Mouse (Mus musculus): ENCODE measurements at regions not wholly inside any gene's neighbourhood (a gene's known extent, or its start where the extent isn't known, plus 50 kb on each side); places are given as distances from the start of the nearest gene placed in this dataset.

DNA sequence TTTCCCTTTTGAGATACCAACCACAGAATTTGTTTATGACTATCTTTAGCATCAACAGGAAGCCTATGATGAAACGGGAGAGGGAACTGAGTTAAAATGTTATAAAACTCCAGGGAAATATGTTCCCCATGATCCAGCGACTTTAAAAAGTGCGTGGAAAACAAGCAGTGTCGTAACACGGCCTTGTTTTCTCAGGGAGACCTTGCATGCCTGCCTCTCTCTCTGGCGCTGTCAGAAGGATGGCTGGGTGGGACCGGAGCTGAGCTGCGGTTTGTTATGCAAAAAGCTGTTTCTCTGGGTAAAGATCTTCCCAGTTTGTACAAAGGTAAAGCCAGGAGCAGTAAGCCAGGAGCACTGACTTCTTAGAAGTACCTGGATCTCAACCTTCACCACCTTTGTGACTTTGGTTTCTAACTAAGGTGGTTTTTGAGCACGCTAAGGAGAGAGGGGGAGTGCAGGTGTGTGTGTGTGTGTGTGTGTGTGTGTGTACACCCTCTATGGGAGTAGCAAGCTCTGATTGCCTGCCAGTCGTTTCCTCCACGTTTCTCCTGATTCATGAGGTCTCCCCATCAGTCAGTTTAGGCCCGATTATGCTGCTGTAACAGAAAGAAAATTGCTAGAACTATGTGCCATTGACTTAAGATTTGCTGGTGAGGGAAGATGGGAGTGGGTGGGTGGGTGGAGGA, 107.3 kb upstream of the Rap1b start:
- no peak overlapping the region for H3K9ac ChIP-seq (ENCODE audit: low read length)
- H3K4me1 ChIP-seq (ENCODE audit: control insufficient read depth, insufficient read depth, low read length): 0 out of 2 replicates have a peak, but pooled peaks cover 3% of the 10 kb centered on the region
- H3K27ac ChIP-seq (ENCODE audit: low read length): no peak overlapping the region
- no peak overlapping the region for H3K4me3 ChIP-seq (replicated peaks; ENCODE audit: low read length)
- H3K36me3 ChIP-seq (ENCODE audit: control insufficient read depth, insufficient read depth, low read length): no peaks in the 10 kb centered on the region
- H3K4me2 ChIP-seq (ENCODE audit: low read depth, low read length): no peak overlapping the region
- H3K9me3 ChIP-seq (replicated peaks; ENCODE audit: control insufficient read depth, low read length): no peaks in the 10 kb centered on the region
- WGBS: 30% methylated on average over 12 of the region's 12 CpGs
- no peak for ATAC-seq (ENCODE audit: insufficient read depth, low FRiP score)
- no peaks in the 10 kb centered on the region for H3K27me3 ChIP-seq (ENCODE audit: control insufficient read depth, insufficient read depth, low read length)

DNA sequence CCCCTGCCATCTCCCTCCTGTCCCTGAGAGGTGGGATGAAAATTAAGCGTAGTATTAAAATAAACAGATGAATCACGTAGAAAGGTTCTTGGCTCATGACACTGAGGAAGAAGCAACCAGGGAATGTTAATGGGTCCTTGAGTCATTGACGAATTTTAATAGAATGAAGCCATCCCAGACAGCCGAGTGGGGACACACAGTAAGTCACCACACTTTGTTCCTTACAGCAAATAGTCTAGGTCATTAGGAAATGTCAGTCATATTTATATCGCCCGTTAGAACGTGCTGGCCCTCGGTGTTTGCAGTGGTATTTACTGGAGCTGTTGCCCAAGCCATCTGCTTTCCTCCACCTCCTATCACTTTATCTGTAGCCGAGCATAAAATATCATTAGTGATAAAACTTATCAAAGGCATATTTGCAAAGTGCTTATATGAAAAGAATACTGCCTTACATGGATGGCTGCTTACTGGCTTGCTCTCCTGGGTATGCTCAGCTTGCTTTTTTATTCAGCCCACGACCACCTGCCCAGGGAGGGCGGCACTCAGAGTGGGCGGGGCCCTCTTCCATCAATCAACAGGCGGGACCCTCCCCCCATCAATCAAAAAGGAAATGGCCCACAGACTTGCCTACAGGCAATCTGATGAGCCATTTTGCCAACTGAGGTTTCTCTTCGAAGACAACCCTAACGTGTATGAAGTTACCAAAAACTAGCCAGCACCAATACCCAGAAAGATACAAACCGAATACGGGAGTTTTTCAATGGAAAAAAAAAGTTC, 110.5 kb upstream of the Rap1b start:
- Histone ChIP-seq H3K9ac (ENCODE audit: low read length) (no peak overlapping the region), H3K4me2 (ENCODE audit: low read depth, low read length) (no peak overlapping the region), H3K9me3 (replicated peaks; ENCODE audit: control insufficient read depth, low read length) (no peaks in the 10 kb centered on the region), H3K27ac (ENCODE audit: low read length) (no peak overlapping the region), H3K27me3 (ENCODE audit: control insufficient read depth, insufficient read depth, low read length) (no peaks in the 10 kb centered on the region), H3K4me3 (replicated peaks; ENCODE audit: low read length) (no peak overlapping the region), H3K4me1 (ENCODE audit: control insufficient read depth, insufficient read depth, low read length) (0 out of 2 replicates have a peak, but pooled peaks cover 3% of the 10 kb centered on the region), H3K36me3 (ENCODE audit: control insufficient read depth, insufficient read depth, low read length) (no peaks in the 10 kb centered on the region)
- no peak for ATAC-seq (ENCODE audit: insufficient read depth, low FRiP score)
- 63% methylated on average over 17 of the region's 17 CpGs for WGBS

DNA sequence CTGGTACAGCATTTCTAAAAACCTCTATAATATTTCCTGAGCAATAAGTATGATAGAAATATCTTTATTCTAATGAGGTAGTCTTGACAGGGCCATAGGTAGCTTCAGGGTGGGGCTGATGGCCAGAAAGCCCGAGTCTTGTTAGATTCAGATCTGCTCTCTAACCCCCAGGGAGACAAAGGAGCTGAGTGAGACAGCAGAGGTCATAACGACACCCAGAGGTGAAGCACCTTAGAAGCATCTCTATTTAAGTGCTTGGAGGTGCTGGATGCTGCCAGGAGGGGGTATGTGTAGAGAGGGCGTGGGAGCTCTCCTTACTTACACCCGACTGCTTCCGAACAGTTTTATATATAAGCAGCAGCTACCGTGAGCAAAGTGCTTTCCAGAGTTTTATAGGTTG, 128.9 kb upstream of the Rap1b start:
- H3K4me2 ChIP-seq (ENCODE audit: low read depth, low read length): no peak overlapping the region
- H3K4me3 ChIP-seq (replicated peaks; ENCODE audit: low read length): no peak overlapping the region
- no peaks in the 10 kb centered on the region for H3K27me3 ChIP-seq (ENCODE audit: control insufficient read depth, insufficient read depth, low read length)
- 69% methylated on average over 6 of the region's 6 CpGs for WGBS
- H3K9me3 ChIP-seq (replicated peaks; ENCODE audit: control insufficient read depth, low read length): no peaks in the 10 kb centered on the region; the same call in 1 of the 2 replicates
- H3K27ac ChIP-seq (ENCODE audit: low read length): no peak overlapping the region
- H3K4me1 ChIP-seq (ENCODE audit: control insufficient read depth, insufficient read depth, low read length): no peaks in the 10 kb centered on the region
- no peak for ATAC-seq (ENCODE audit: insufficient read depth, low FRiP score)
- H3K9ac ChIP-seq (ENCODE audit: low read length): no peak overlapping the region
- H3K36me3 ChIP-seq (ENCODE audit: control insufficient read depth, insufficient read depth, low read length): no peaks in the 10 kb centered on the region

DNA sequence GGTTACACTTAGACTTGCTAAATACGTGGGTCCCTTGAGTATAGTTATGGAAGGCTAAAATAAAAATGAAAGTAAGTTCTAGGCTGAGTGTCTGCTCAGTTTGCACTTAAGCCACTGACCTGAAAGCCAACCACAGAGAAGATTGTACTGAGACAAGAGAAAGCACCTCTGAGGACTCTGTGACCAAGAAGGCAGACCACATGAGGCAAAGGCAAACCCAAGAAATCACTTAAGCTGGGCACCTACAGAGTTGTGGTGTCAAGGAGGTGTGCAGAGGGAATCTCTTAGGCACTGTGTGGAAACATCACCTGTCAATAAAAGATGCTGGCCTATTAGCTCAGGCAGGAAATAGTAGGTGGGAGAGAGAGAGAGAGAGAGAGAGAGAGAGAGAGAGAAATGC, 129.6 kb upstream of the Rap1b start:
- WGBS: 83% methylated on average over 1 of the region's 1 CpGs
- Histone ChIP-seq H3K4me2 (ENCODE audit: low read depth, low read length) (no peak overlapping the region), H3K36me3 (ENCODE audit: control insufficient read depth, insufficient read depth, low read length) (no peaks in the 10 kb centered on the region), H3K9ac (ENCODE audit: low read length) (no peak overlapping the region), H3K9me3 (replicated peaks; ENCODE audit: control insufficient read depth, low read length) (no peaks in the 10 kb centered on the region; the same call in 1 of the 2 replicates), H3K4me3 (replicated peaks; ENCODE audit: low read length) (no peak overlapping the region), H3K27me3 (ENCODE audit: control insufficient read depth, insufficient read depth, low read length) (no peaks in the 10 kb centered on the region), H3K27ac (ENCODE audit: low read length) (no peak overlapping the region), H3K4me1 (ENCODE audit: control insufficient read depth, insufficient read depth, low read length) (no peaks in the 10 kb centered on the region)
- ATAC-seq (ENCODE audit: insufficient read depth, low FRiP score): no peak

DNA sequence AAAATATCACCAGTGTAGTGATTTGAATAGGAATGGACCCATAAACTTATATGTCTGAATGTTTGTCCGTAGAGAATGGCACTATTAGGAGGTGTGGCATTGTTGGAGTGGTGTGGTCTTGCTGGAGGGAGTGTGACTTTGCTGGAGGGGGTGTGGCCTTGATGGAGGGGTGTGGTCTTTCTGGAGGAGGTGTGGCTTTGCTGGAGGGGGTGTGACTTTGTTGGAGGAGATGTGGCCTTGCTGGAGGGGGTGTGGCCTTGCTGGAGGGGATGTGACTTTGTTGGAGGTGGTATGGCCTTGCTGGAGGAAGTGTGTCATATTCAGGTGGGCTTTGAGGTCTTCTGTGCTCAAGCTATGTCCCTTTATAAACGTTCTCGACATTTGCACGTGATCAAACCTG, 133.3 kb upstream of the Rap1b start:
- H3K9ac ChIP-seq (ENCODE audit: low read length): no peak overlapping the region
- H3K9me3 ChIP-seq (replicated peaks; ENCODE audit: control insufficient read depth, low read length): no peaks in the 10 kb centered on the region; the same call in 1 of the 2 replicates
- H3K27ac ChIP-seq (ENCODE audit: low read length): no peak overlapping the region
- H3K36me3 ChIP-seq (ENCODE audit: control insufficient read depth, insufficient read depth, low read length): no peaks in the 10 kb centered on the region
- no peak for ATAC-seq (ENCODE audit: insufficient read depth, low FRiP score)
- H3K27me3 ChIP-seq (ENCODE audit: control insufficient read depth, insufficient read depth, low read length): no peaks in the 10 kb centered on the region
- no peaks in the 10 kb centered on the region for H3K4me1 ChIP-seq (ENCODE audit: control insufficient read depth, insufficient read depth, low read length)
- no peak overlapping the region for H3K4me2 ChIP-seq (ENCODE audit: low read depth, low read length)
- H3K4me3 ChIP-seq (replicated peaks; ENCODE audit: low read length): no peak overlapping the region
- 92% methylated on average over 4 of the region's 4 CpGs for WGBS

DNA sequence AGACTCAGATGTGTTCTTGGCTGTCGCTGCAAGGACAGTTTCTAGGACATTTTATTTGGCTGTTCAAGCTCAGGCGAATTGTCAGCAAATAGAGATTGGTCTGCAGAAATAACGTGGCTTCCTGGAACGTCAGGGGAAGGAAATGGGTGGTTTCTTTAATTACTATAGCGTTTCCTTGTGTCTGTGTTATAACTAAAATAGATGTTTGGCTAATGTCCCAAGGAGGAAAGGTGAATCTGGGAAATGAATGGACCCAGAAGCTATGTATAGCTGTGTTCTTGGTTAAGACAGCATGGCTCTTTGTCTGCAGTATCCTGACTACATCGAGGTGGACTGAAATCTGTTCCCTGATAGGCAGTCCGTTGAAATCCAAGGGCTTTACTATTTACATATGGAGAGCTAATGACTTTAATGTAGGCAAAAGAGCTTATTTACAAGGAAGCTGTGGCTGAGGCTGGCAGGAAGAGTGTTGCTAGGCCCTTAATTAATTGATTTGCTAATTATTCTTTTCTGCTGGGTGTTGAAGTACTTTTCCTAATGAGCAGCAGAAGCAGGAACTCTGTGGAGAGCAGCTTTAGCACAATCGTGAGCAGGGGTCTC, 136.9 kb upstream of the Rap1b start:
- Histone ChIP-seq H3K9me3 (replicated peaks; ENCODE audit: control insufficient read depth, low read length) (no peaks in the 10 kb centered on the region; the same call in 1 of the 2 replicates), H3K9ac (ENCODE audit: low read length) (no peak overlapping the region), H3K27me3 (ENCODE audit: control insufficient read depth, insufficient read depth, low read length) (no peaks in the 10 kb centered on the region), H3K27ac (ENCODE audit: low read length) (0 out of 2 replicates have a peak overlapping the region, but pooled peaks have one; percentile 12), H3K4me2 (ENCODE audit: low read depth, low read length) (no peak overlapping the region), H3K4me1 (ENCODE audit: control insufficient read depth, insufficient read depth, low read length) (no peaks in the 10 kb centered on the region), H3K4me3 (replicated peaks; ENCODE audit: low read length) (no peak overlapping the region), H3K36me3 (ENCODE audit: control insufficient read depth, insufficient read depth, low read length) (no peaks in the 10 kb centered on the region)
- ATAC-seq (ENCODE audit: insufficient read depth, low FRiP score): 0 out of 2 replicates have a peak, but pooled peaks have one; percentile 50
- WGBS: 25% methylated on average over 8 of the region's 8 CpGs

DNA sequence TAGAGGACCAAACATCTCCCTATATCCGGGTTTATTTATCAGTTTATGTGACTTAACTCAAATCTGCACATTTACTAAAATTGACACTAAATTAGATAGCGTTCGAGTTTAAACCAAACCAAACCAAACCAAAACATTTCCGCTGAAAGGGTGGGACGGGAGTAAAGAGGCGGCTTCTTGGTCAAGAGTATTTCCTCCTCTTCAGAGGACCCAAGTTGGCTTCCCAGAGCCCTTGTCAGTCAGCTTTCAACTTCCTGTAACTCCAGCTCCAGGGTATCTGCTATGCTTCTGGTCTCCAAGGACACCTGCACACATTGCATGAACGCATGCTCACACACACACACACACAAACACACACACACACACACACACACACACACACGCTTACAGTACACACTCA, 137.4 kb upstream of the Rap1b start:
- Histone ChIP-seq H3K4me1 (ENCODE audit: control insufficient read depth, insufficient read depth, low read length) (no peaks in the 10 kb centered on the region), H3K9ac (ENCODE audit: low read length) (no peak overlapping the region), H3K27me3 (ENCODE audit: control insufficient read depth, insufficient read depth, low read length) (no peaks in the 10 kb centered on the region), H3K4me3 (replicated peaks; ENCODE audit: low read length) (no peak overlapping the region), H3K36me3 (ENCODE audit: control insufficient read depth, insufficient read depth, low read length) (no peaks in the 10 kb centered on the region), H3K27ac (ENCODE audit: low read length) (no peak overlapping the region), H3K4me2 (ENCODE audit: low read depth, low read length) (no peak overlapping the region), H3K9me3 (replicated peaks; ENCODE audit: control insufficient read depth, low read length) (no peaks in the 10 kb centered on the region; the same call in 1 of the 2 replicates)
- 69% methylated on average over 8 of the region's 8 CpGs for WGBS
- ATAC-seq (ENCODE audit: insufficient read depth, low FRiP score): no peak

DNA sequence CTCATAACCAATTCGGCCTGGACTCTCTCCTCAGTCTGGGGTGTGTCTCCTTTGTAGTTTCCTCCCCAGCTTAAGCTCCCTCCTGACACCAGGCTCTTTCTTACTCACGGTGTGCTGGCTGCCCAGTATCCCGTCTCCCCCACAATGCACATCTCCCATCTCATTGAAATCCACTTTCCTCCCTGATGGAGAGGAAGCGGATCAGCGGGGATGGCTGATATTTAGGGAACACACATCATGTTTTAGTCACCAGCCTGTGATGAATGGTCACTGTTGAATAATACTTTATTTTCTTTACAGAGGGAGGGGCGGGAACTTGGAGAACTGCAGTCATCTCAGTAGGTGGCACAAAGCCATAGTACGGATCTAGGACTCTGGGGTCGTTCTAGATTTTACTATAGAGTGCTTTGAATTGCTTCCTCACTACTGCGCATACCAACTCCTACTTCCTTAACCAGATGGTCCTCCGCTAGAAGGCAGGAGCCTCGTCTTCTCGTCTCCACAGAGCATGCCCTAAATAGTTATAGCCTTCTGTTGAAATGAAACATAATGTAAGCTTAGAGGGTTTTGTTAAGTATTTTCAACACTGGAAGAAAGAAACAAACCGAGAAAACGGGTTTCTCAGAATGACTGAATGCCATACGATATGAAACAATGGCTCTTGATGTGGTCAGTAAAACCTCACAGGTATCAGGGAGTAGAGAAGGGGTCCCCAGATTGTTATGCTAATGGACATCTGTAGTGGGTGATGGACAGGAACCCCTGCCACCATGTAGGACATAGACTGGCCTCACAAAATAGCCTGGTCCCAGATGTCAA, 139.2 kb upstream of the Rap1b start:
- no peaks in the 10 kb centered on the region for H3K36me3 ChIP-seq (ENCODE audit: control insufficient read depth, insufficient read depth, low read length)
- H3K4me2 ChIP-seq (ENCODE audit: low read depth, low read length): no peak overlapping the region
- no peaks in the 10 kb centered on the region for H3K4me1 ChIP-seq (ENCODE audit: control insufficient read depth, insufficient read depth, low read length)
- no peak for ATAC-seq (ENCODE audit: insufficient read depth, low FRiP score)
- no peak overlapping the region for H3K9ac ChIP-seq (ENCODE audit: low read length)
- H3K27ac ChIP-seq (ENCODE audit: low read length): no peak overlapping the region
- H3K9me3 ChIP-seq (replicated peaks; ENCODE audit: control insufficient read depth, low read length): no peaks in the 10 kb centered on the region
- no peak overlapping the region for H3K4me3 ChIP-seq (replicated peaks; ENCODE audit: low read length)
- 71% methylated on average over 15 of the region's 15 CpGs for WGBS
- H3K27me3 ChIP-seq (ENCODE audit: control insufficient read depth, insufficient read depth, low read length): no peaks in the 10 kb centered on the region

All from stomach, embryonic 16.5 days (tissue).